Mouse (Mus musculus) limb, embryonic 13.5 days (tissue): ENCODE data around the gene Zfp711. TPM values are rescaled to one million over a fixed set of nuclear protein-coding genes. Genes with fewer than 3 reads are reported as not detected.

Source experiments
- ATAC-seq: fragments of 200-750 bp; cut with Nextera tagmentation; 2 replicates; pipeline ENCODE4 v1.8.0; 2017; ENCODE audit warnings: low read depth, moderate number of reproducible peaks, moderate TSS enrichment; ENCODE audit not compliant: low FRiP score
- H3K27ac ChIP-seq: fragments of 300-500 bp; sonication (generic); 2 replicates; pipeline ENCODE4 v1.5.1; 2015; ENCODE audit warnings: inconsistent platforms, mild to moderate bottlenecking, moderate library complexity
- H3K27me3 ChIP-seq: fragments of 300-500 bp; sonication (generic); 2 replicates; pipeline ENCODE4 v1.6.1; 2015; ENCODE audit warnings: mild to moderate bottlenecking, inconsistent platforms
- H3K36me3 ChIP-seq: fragments of 300-500 bp; sonication (generic); 2 replicates; pipeline ENCODE4 v1.6.1; 2015; ENCODE audit warnings: inconsistent platforms, mild to moderate bottlenecking, moderate library complexity
- H3K4me1 ChIP-seq: fragments of 300-500 bp; sonication (generic); 2 replicates; pipeline ENCODE4 v1.6.1; 2015; ENCODE audit warnings: inconsistent platforms
- H3K4me2 ChIP-seq: fragments of 300-500 bp; sonication (generic); replicated peaks from 2 replicates; pipeline ENCODE4 v1.6.1; 2015; ENCODE audit warnings: inconsistent platforms, mild to moderate bottlenecking, moderate library complexity
- H3K4me3 ChIP-seq: fragments of 300-500 bp; sonication (generic); 2 replicates; pipeline ENCODE4 v1.5.1; 2015; ENCODE audit warnings: moderate library complexity, mild to moderate bottlenecking, inconsistent platforms
- H3K9ac ChIP-seq: fragments of 300-500 bp; sonication (generic); 2 replicates; pipeline ENCODE4 v1.6.1; 2015; ENCODE audit warnings: mild to moderate bottlenecking, inconsistent platforms
- H3K9me3 ChIP-seq: fragments of 300-500 bp; sonication (generic); 2 replicates; pipeline ENCODE4 v1.6.1; 2016; ENCODE audit warnings: inconsistent platforms
- WGBS: fragments of 180-500 bp; shearing (Covaris S2); methylation state at CpG from one replicate; pipeline ENCODE4 v1.1.7; 2015; 5-methylcytosine and 5-hydroxymethylcytosine counted together
- polyA plus RNA-seq: library from polyadenylated mRNA; unstranded; fragments of >200 nt; fragmentation: Nextera tagmentation; extraction: Ambion mirVana; gene quantifications from 2 replicates; pipeline ENCODE4 v1.2.1, GENCODE M21; 2015

Gene Zfp711
- 16.8 and 18.8 TPM in 2 replicates for polyA plus RNA-seq

DNA sequence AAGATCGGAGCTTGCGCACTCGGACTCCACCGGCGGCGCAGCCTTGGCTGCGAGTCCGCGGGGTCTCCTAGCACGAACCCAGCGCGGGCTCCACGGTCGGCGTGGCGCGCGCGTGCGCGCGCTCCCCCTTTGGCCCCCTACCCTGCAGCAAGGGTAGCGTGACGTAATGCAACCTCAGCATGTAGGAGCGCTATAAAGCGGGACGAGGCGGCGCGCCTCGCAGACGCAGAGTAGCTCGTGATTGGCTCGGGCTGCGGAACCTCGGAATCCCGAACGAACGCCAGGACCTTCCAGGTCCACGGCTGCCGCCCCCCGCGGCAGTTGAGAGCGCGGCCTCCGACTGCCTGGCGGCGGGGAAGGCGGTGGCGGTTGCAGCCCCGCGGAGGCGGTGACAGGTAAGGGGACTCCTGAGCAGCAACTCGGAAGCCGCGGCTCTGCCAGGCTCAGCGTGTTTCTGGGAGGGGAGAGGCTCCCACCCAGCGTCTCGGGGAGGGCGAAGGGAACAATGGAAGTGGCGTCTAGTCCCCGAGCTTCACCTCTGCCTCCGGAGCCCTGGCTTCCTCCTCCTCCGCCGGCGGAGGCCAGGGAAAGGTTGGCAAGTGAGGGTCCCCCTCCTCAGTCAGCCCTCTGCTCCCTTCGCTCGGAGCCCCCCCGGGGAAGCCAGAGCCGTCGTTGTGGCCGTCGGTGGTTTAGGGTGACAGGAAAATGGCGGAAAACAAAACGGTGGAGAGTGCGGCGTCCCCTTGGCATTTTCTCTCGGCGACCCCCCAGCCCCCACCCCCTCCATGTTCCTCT is at the start of gene Zfp711:
Gene Zfp711, plus strand, starts transcription at position 16 of the 795 bp plus-strand sequence.
- 22% methylated on average over 61 of the region's 79 CpGs for WGBS
- ATAC-seq, result peak; percentile 98
- no peaks in the 10 kb centered on the region for H3K9me3 ChIP-seq

DNA sequence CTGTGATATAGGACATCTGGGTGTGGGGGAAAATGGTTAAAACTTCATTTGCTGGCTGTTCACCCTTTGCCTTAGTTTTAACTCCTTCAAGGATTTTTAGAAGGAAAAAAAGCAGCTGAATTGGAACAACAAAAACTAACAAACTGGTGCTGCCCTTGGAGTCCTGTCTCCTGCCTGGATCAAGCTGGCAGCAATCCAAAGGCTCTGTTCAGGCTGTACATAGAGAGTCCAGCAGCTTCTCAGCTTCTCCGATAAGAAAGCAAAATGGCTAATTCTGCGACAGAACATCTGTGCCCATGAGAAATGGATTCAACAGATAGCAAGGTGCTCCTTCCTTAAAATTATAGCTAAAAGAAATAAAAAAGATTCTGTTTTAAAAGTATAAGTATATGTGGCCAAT is 32.6 kb upstream of the Zfp711 start:
- Histone ChIP-seq H3K9me3 (no peaks in the 10 kb centered on the region), H3K4me1 (no peaks in the 10 kb centered on the region), H3K27me3 (no peaks in the 10 kb centered on the region), H3K4me3 (no peak overlapping the region), H3K9ac (no peak overlapping the region), H3K36me3 (no peaks in the 10 kb centered on the region), H3K27ac (no peak overlapping the region), H3K4me2 (no peak overlapping the region)
- no peak for ATAC-seq
- 84% methylated on average over 2 of the region's 2 CpGs for WGBS

More for the DNA sequence above, at the start of gene Zfp711:
- Histone ChIP-seq H3K4me2 (peak within 1 kb of the TSS; percentile 60), H3K4me3 (peak within 1 kb of the TSS; percentile 65), H3K36me3 (no peaks in the 10 kb centered on the region), H3K4me1 (no peaks in the 10 kb centered on the region), H3K27me3 (no peaks in the 10 kb centered on the region), H3K27ac (peak within 1 kb of the TSS; percentile 77; the same call in 1 of the 2 replicates), H3K9ac (peak within 1 kb of the TSS; percentile 81)

DNA sequence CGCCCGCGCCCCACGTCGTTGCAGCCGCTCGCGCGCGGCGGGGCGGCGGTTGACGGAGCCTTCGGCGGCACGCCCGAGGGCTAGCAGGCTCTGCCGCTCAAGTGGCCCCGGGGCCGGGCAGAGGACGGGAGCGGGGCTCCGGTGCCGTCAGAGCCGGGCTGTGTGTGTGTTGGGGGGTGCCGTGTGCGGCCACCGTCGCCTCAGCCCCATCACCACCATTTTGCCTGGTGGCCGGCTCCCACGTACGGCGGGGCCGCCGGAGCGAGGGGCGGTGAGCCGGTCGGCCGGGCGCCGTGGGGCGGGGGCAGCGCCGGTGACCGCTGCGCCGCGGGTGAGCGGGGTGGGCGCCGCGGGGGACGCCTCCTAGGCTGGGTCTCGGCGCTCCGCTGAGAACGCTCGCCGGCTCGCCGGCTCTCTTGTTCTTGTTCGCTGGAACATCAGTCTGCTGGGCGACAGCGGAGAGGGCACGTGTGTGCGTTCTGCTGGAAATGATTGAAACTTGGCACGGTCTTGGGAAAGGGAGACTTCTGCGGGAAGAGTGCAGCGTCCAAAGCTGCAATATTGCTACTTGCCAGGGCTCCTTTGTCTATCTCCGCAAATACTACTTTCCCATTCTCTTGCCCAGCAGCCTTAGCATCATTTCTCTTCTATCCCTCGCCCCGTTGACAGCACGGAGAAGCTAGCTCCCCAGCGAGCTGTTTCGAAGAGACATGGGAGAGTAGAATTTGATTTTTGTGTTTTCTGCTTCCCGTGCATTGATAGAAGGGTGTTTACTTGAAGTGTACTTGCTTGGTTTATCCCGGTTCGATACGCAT is 1.2 kb downstream of the Zfp711 start:
- no peaks in the 10 kb centered on the region for H3K27me3 ChIP-seq
- peak overlapping the region; percentile 60 for H3K4me2 ChIP-seq
- no peaks in the 10 kb centered on the region for H3K4me1 ChIP-seq
- peak overlapping the region; percentile 81 for H3K9ac ChIP-seq
- no peaks in the 10 kb centered on the region for H3K9me3 ChIP-seq
- peak overlapping the region; percentile 65 for H3K4me3 ChIP-seq
- peak overlapping the region; percentile 77; the same call in 1 of the 2 replicates for H3K27ac ChIP-seq
- no peaks in the 10 kb centered on the region for H3K36me3 ChIP-seq
- peak; percentile 38 for ATAC-seq
- WGBS, result 14% methylated on average over 40 of the region's 81 CpGs

DNA sequence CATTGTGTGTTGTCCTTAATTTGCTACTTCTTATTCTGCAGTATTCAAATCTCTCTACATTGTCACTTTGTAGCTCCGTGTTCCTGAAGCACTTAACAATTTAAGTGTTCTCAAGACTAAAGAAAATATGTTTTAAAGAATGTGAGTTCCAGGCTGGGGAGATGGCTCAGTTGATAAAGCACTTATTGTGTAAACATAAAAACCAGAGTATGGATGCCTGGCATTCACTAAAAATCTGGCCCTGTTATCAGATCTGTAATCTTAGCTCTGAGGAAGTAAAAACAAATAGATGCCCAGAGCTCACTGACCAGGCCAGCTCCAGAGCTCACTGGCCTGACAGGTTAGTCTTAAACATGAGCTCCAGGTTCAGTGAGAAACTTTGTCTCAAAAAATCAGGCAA is 75.2 kb downstream of the Zfp711 start:
- no peak overlapping the region for H3K9ac ChIP-seq
- H3K4me1 ChIP-seq, result no peaks in the 10 kb centered on the region
- H3K27me3 ChIP-seq, result no peaks in the 10 kb centered on the region
- H3K9me3 ChIP-seq, result no peaks in the 10 kb centered on the region
- no peak overlapping the region for H3K27ac ChIP-seq
- no peak for ATAC-seq
- no peak overlapping the region for H3K4me3 ChIP-seq
- H3K36me3 ChIP-seq, result no peaks in the 10 kb centered on the region
- no peak overlapping the region for H3K4me2 ChIP-seq
- WGBS, result 59% methylated on average over 1 of the region's 1 CpGs

DNA sequence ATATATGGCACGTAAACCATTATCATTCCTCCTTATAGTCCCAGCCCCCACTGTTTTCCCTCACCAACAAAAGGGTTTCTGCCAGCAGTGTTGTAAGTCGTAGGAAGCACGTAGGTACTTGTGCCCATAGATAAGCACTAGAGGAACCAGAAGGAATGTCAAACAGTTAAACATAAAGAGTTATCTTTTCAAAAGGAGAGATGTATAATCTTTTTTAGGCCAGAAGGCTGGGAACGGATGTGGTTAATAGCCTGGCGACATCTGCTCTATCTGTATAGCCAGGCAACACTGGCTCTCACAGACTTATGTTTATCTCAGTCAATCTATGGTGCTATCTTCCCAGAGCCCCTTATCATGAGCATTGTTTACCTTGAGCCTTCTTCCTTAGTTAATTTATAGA is 80.3 kb downstream of the Zfp711 start:
- Histone ChIP-seq H3K9ac (no peak overlapping the region), H3K27ac (no peak overlapping the region), H3K4me2 (no peak overlapping the region), H3K4me1 (no peaks in the 10 kb centered on the region), H3K4me3 (no peak overlapping the region), H3K27me3 (no peaks in the 10 kb centered on the region), H3K9me3 (no peaks in the 10 kb centered on the region), H3K36me3 (no peaks in the 10 kb centered on the region)
- WGBS, result 63% methylated on average over 5 of the region's 5 CpGs
- ATAC-seq, result no peak

Other genes with a start within 250 kb of the Zfp711 start
- 0.08 TPM in 1 of 2 replicates, not detected in the other for gene Satl1, start 193.7 kb upstream of the Zfp711 start, polyA plus RNA-seq
- not detected in 2 replicates for gene 2010106E10Rik, start 105.3 kb upstream of the Zfp711 start, polyA plus RNA-seq
- 0.98 and 1.1 TPM in 2 replicates for gene Pof1b, start 98.1 kb downstream of the Zfp711 start, polyA plus RNA-seq